Mouse (Mus musculus) brain, adult 2 months (tissue): ENCODE measurements around the gene Gm9964.
A peak's percentile ranks its signal among the peaks of the same experiment; 100 is the strongest.

Experiments
- DNase-seq: peaks from one replicate; pipeline ENCODE4 v3.0.0; 2011; ENCODE audit warnings: low read depth, low spot score

Gene Gm9964

DNA sequence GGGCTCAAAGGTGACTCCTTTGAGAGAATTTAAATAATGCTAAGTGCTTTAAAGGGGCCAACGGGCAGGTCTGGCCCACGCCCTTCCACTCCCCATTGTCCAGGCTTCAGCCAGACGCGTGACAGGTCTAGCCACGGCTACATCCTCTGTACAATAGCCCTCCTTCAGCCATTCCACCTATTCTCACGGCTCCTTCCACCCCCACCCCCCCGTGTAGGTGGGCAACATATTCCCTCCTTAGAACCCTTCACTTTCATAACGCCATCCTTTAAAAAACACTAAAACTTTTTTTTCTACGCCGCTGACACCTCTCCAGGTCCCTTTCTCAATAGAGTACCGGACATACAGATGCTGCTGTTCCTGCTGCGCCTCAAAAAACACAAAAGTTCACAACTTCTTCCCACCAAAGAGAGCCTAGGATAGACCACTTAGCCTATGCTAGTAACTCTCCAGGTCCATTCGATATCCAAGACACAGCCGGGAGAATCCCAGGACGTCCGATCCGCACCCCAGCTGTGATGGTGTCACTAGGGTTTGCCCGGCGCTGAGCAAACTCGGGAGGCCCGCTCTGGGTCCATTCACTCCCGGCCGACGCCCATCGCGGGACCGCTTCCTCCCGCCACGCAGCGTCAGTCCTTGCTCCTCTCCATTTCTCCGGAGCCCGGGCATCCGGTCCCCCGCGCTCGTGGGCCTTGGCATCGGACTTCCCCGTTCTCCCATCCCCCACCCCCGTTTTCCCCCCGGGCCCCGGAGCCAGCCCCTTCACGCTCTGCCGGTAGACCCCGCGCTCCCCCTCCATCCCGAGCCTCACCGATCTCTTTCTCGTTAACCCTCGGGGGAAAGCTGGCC is 42.9 kb downstream of the Gm9964 start:
- peak; percentile 41 for DNase-seq

DNA sequence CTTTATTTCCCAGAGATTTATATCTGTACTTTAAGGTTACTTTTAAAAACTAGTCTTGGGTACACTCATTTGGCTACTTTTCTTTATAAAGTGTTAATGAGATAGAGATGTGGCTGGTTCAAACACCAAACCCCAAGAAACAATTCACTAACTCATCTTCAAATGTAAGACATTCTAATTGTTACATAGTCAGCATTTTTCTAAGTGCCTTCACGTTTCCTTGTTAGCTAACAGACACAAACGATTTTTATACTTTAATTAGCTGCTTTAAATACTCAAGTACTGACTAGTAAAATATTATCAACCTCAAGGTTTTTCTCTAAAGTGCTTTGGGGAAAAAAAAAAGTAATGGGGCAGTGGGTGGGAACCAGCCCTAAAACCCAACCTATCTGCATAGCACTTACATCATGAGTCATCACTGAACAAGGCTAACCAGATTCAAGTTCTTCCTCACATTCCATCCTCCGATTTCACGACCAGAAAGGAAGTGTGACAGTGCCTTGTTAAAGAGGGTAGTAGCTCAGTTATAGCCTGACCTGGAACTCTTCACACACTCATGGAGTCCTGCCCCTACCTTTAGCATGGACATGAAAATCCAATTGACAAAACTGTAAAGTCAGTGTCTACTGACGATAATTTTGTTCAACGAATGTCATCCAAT is 43.7 kb downstream of the Gm9964 start:
- peak; percentile 57 for DNase-seq
